Comparison of ENCODE assay signal across 13 mouse cellular contexts in genomic region chr14:58505841-58506240, GRCm38 (mm10).
DNase-seq lines count a peak whose midpoint lies in the region; TF ChIP-seq lines count a peak whose summit lies in the region.
"Had no signal": no experiment of that assay in that cellular context is flagged by ENCODE, and none has a peak within 500 bp of the region (broad histone marks: within the 10 kb centered on the region; RNA-seq: fewer than 3 reads in every experiment).

No protein-coding gene starts in this region.

- H3K27me3 ChIP-seq in thymus, adult 2 months (ENCODE audit: control insufficient read depth, insufficient read depth, low read length), result no peaks in the 10 kb centered on the region
- H3K27me3 ChIP-seq: embryonic facial prominence, embryonic 13.5 days; liver, embryonic 13.5 days had no signal

- no peak for TF ChIP-seq CTCF in thymus, adult 2 months (IDR thresholded peaks at IDR 0.05; ENCODE audit: borderline replicate concordance, control insufficient read depth, extremely low read depth, insufficient read depth, low read length, poor library complexity)

- H3K4me3 ChIP-seq in thymus, adult 2 months (ENCODE audit: control insufficient read depth, insufficient read depth, low read length), result no peak overlapping the region
- H3K4me3 ChIP-seq: embryonic facial prominence, embryonic 13.5 days; left cerebral cortex, adult 2 months; liver, embryonic 13.5 days had no signal

- H3K36me3 ChIP-seq in thymus, adult 2 months (ENCODE audit: control insufficient read depth, insufficient read depth, low read length), result no peaks in the 10 kb centered on the region
- H3K36me3 ChIP-seq: embryonic facial prominence, embryonic 13.5 days; liver, embryonic 13.5 days had no signal

- no peak for TF ChIP-seq POLR2A in thymus, adult 2 months (IDR thresholded peaks at IDR 0.05; ENCODE audit: control insufficient read depth, extremely low read depth, insufficient read depth, low read length, poor library complexity)

- peak; percentile 41 for DNase-seq in adrenal gland, adult 8-10 months
- no peak for DNase-seq in adrenal gland, adult 18-20 months (ENCODE audit: low spot score in 2 of 2)
- peak; percentile 28 for DNase-seq in adrenal gland, postnatal 25 days
- peak; percentile 78 to 88 for DNase-seq in cerebellum, postnatal 14 days
- DNase-seq in heart, postnatal 25 days (ENCODE audit: low spot score), result peak; percentile 17
- DNase-seq in urinary bladder, postnatal 10 days (ENCODE audit: low spot score), result no peak
- DNase-seq in thymus, adult 2 months, result no peak
- DNase-seq in ovary, postnatal 10 days (ENCODE audit: low spot score), result no peak
- DNase-seq: kidney, postnatal 4 days; liver, embryonic 13.5 days had no signal

- no peaks in the 10 kb centered on the region for H3K4me1 ChIP-seq in thymus, adult 2 months (replicated peaks; ENCODE audit: control insufficient read depth, insufficient read depth, low read length)
- H3K4me1 ChIP-seq: embryonic facial prominence, embryonic 13.5 days; liver, embryonic 13.5 days had no signal

- intact Hi-C loops in heart, postnatal 25 days (cut with DNase I), result no loop called here

- H3K27ac ChIP-seq in thymus, adult 2 months (ENCODE audit: control insufficient read depth, insufficient read depth, low read length), result no peak overlapping the region
- H3K27ac ChIP-seq: embryonic facial prominence, embryonic 13.5 days; left cerebral cortex, adult 2 months; liver, embryonic 13.5 days; macrophage had no signal

Comparison
In these comparisons a context has a peak if more than half of its experiments do, and no peak if none do; other contexts are left out.
1. DNase-seq: peak in adrenal gland, adult 8-10 months (single experiment), adrenal gland, postnatal 25 days (single experiment), cerebellum, postnatal 14 days (2 of 2) and heart, postnatal 25 days (single experiment); none in adrenal gland, adult 18-20 months (0 of 2), urinary bladder, postnatal 10 days (single experiment), thymus, adult 2 months (single experiment) and ovary, postnatal 10 days (single experiment).